Mouse (Mus musculus) thymus, postnatal 36 days (tissue): ENCODE results near the gene Vps53.
A peak's percentile ranks its signal among the peaks of the same experiment; 100 is the strongest.

Experiments used
- DNase-seq, 2 experiments: peaks; one replicate each; pipeline ENCODE4 v3.0.0; 2022; ENCODE audit warnings: mixed read lengths in 2 of 2

Vps53 gene

DNA sequence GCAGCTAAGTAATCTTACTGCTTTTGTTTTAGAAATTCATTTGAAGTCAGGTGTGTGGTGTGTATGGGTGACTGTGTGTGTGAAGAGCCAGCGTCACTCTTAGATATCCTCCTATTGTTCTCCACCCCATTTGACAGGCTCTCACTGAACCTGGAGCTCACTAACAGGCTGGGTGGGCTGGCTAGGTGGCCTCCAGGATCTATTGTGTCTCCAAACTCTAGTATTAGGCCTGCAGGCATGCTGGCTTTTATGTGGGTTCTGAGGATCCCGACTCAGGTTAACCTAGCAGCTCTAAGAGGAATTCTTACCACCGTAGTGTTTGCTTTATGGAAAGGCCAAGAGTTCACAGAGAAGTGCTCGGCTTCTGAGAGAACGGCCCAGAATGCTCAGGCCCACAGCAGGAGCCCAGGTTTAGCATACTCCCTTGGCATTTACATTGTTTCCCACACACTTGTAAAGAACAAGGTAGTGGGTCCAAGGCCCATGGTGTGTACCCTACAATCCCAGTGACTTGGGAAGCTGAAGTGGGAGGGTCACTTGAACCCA is 128.4 kb downstream of the Vps53 start:
- DNase-seq, result no peak

- DNase-seq, result no peak
Measured at GRCm38 (mm10) chr11:76050509-76050908, 128.9 kb downstream of the Vps53 start.

- no peak for DNase-seq
Measured at GRCm38 (mm10) chr11:76045367-76045766, 134.1 kb downstream of the Vps53 start.

DNA sequence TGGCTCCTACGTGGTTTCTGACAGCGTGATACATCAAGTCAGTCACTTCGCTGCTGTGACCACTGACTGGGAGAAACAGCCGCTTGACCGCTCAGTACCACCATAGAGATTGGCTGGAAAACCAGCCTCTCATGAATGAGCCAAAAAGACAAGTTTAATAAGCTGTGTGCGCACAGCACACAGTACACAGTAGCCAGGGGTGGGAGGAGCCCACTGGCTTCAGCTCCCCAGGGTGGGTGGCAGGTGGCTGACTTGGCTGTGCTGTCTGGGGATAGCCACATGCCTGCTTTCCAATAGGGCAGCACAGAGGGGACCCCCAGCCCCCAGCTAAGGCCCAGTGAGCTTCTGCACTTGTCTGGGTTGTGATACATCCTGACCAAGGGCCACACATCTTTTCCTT is 135.0 kb downstream of the Vps53 start:
- no peak for DNase-seq

- no peak for DNase-seq
Measured at GRCm38 (mm10) chr11:76042882-76043281, 136.6 kb downstream of the Vps53 start.

- no peak for DNase-seq
Measured at GRCm38 (mm10) chr11:76042041-76042638, 137.3 kb downstream of the Vps53 start.

DNA sequence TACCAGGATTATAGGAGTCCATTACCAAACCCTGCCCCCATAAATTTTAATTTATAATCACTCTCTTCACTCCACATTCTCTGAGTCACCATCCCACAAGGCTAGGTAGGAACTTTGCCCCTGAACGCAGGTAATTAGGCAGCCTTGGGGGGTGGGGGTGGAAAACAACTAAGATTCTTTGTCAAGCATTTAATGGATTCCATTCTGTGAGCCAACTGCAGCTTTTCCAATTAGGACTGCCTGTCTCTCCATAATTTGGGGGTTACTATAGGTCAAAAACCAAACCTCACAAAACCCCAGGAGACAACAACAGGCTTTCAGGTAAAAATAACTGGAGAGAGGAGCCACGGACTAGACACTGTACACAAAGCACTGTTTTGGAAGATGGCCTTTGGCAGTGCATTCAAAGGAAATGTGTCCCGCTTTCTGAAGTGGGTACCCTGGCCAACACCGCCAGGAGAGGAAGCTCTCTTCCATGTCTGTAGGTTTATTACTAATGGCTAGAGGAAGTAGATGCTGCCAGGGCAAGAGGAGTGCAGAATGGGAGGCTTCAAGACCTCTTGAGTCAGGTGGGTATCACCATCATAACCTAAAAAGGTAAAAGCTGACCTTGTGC is 138.6 kb downstream of the Vps53 start:
- no peak for DNase-seq

- DNase-seq, result no peak
Measured at GRCm38 (mm10) chr11:76040106-76040505, 139.3 kb downstream of the Vps53 start.

GRCm38 (mm10) chr11:76039271-76040053 is 140.0 kb downstream of the Vps53 start:
- DNase-seq, result no peak

- peak; percentile 27 to 31 for DNase-seq
Measured at GRCm38 (mm10) chr11:76037581-76038294, 141.7 kb downstream of the Vps53 start.

DNA sequence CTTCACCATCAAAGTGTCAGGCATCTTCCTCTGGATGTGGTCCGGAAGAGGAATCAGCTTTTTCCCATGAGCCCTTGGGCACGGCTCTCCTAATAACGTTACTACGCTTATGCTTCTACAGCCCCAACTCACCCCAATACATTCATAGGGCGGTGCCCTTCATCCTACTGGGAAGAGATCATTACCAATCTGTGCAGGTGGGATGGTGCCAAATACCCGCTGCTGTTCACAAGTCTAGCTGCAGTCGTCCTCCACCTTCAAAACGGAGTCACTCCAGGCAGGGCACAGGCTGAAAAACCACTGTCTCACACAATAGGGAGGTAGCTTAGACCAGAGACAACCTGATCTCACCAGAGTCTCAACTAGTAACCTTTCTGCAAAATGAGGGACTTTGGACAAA is 144.3 kb downstream of the Vps53 start:
- no peak for DNase-seq

- DNase-seq, result no peak
Measured at GRCm38 (mm10) chr11:76033836-76034235, 145.6 kb downstream of the Vps53 start.

DNA sequence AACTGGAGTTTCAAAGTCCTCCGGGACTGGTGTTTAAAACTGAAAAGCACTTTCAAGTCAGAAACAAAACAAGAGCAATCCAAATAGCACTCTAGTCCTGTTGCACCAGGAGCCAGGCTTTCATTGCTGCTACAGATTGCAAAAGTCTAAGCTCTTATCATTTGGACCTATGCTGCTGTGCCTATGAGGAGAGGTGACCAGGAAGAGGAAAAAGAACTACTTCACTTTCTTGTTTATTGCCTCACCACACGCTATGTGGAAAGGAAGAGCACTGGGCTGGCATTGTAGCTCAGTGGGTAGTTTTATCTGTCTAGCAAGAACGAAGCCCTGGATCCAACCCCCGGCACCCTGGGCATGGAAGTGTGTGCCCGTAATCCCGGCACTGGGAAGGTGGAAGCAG is 146.1 kb downstream of the Vps53 start:
- no peak for DNase-seq

DNA sequence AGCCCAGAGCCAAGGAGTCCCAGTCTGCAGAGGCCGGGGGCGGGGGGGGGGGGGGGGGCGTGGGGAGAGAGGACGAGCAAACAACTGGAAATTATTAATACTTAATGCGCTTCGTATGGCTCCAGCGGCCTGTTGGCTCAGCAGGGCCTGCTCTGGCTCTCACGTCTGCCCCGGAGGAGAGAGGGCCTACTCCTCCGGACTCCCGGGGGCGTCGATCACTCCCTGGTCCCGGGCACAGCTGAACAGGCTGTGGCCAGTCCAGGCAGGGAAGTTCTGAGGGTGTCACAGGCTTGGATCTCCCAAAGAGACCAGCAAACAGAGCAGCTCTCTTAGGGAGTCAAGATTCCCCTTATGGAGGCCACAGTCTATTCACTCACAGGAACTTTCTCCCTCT is 151.4 kb downstream of the Vps53 start:
- DNase-seq, result no peak

GRCm38 (mm10) chr11:76027139-76028071 is 152.0 kb downstream of the Vps53 start, which contains the start of gene Rflnb:
Gene Rflnb, minus strand, starts transcription at chr11:76027782.
- peak; percentile 48 for DNase-seq

- DNase-seq, result peak in 1 of 2 experiments; percentile 8
Measured at GRCm38 (mm10) chr11:76026527-76027138, 152.8 kb downstream of the Vps53 start.

DNA sequence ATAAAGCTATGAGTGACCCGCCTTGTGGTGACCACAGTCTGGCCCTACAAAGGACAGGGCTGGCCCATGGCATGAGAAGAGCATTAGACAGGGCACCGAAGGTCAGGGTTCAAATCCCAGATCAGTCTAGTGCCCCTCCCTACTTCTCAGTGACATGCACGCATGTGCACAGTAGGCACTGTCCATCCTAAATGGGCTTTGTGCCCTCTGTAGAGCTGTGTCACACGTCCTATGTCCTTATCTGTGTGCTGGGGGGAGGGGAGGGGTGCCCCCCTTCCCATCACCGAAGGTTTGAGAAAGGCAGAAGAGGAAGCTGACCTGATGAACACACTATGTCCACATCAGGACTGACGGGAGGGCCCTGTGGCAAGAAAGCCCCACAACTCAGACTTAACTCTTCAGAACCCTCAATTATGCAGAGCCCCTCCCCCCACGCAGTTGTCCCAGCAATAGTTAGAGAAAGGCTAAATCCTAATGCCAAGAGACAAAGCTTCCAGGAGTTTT is 154.3 kb downstream of the Vps53 start:
- DNase-seq, result no peak

GRCm38 (mm10) chr11:76020916-76021315 is 158.5 kb downstream of the Vps53 start:
- DNase-seq, result no peak

DNA sequence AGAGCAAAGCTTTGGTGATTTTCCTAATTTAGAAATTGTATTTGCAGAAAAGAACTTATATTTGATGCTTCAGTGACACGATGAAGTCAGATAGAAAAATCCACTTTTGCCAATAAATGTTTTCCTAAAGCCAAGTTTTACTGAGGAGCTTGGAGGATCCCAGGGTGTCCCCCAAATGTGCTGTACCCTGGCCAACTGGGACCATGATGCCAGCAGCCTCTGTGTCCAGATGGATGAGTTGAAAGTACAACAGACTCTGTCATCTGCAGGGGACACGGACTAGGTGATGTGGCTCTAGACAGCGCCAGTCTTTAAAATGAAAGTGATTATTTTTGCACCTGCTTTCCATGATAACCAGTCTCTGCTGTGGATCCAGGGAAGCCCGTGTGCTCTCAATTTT is 159.6 kb downstream of the Vps53 start:
- DNase-seq, result no peak

GRCm38 (mm10) chr11:76015814-76016213 is 163.6 kb downstream of the Vps53 start:
- no peak for DNase-seq

GRCm38 (mm10) chr11:76015251-76015650 is 164.2 kb downstream of the Vps53 start:
- DNase-seq, result no peak
